Comparison of ENCODE assay signal across 23 mouse cellular contexts in the genomic region with DNA sequence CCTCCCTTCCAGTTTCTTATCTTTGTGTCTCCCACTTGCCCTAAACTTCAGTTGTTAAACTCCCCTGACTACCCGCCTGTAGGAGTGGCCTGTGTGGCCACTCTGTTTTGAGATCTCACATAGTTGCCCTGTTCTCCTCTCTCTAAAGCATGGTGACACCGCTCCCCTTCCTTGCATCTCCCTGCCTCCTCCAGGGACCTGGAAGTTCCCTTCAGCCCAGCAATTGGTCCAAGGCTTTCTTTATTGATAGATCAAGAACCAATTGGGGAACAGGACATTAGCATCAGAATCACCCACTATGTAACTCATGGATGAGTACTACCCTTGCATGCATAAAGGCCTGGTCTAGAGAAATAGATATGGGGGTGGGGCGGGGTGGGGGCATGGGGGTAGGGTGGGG.
DNase-seq lines count a peak whose midpoint lies in the region; ATAC-seq lines count a peak whose summit lies in the region.
"Had no signal": no experiment of that assay in that cellular context is flagged by ENCODE, and none has a peak within 500 bp of the region (broad histone marks: within the 10 kb centered on the region; RNA-seq: fewer than 3 reads in every experiment).

No protein-coding gene starts in this region.

- no peaks in the 10 kb centered on the region for H3K36me3 ChIP-seq in forebrain, embryonic 12.5 days (replicated peaks)
- no peaks in the 10 kb centered on the region for H3K36me3 ChIP-seq in forebrain, embryonic 10.5 days (replicated peaks)
- H3K36me3 ChIP-seq in midbrain, embryonic 11.5 days (ENCODE audit: control insufficient read depth, insufficient read depth, low read length): no peaks in the 10 kb centered on the region
- no peaks in the 10 kb centered on the region for H3K36me3 ChIP-seq in midbrain, embryonic 10.5 days
- H3K36me3 ChIP-seq: embryonic facial prominence, embryonic 10.5 days; embryonic facial prominence, embryonic 12.5 days; forebrain, embryonic 15.5 days had no signal

- H3K4me1 ChIP-seq in forebrain, embryonic 12.5 days: peaks cover 15% of the 10 kb centered on the region
- H3K4me1 ChIP-seq in forebrain, embryonic 10.5 days: peaks cover 30% of the 10 kb centered on the region
- H3K4me1 ChIP-seq in midbrain, embryonic 11.5 days (ENCODE audit: control insufficient read depth, insufficient read depth, low read length): peaks cover 7% of the 10 kb centered on the region
- H3K4me1 ChIP-seq in midbrain, embryonic 10.5 days: peaks cover 27% of the 10 kb centered on the region

- no peaks in the 10 kb centered on the region for H3K9me3 ChIP-seq in forebrain, embryonic 12.5 days
- H3K9me3 ChIP-seq in forebrain, embryonic 10.5 days: no peaks in the 10 kb centered on the region
- no peaks in the 10 kb centered on the region for H3K9me3 ChIP-seq in midbrain, embryonic 11.5 days (ENCODE audit: control insufficient read depth, low read length)
- no peaks in the 10 kb centered on the region for H3K9me3 ChIP-seq in midbrain, embryonic 10.5 days (replicated peaks)
- H3K9me3 ChIP-seq: embryonic facial prominence, embryonic 10.5 days; embryonic facial prominence, embryonic 12.5 days; forebrain, embryonic 13.5 days; forebrain, embryonic 15.5 days had no signal

- H3K9ac ChIP-seq in forebrain, embryonic 12.5 days: no peak overlapping the region
- H3K9ac ChIP-seq in midbrain, embryonic 11.5 days (ENCODE audit: low read length): no peak overlapping the region
- H3K9ac ChIP-seq: embryonic facial prominence, embryonic 12.5 days; forebrain, embryonic 13.5 days; forebrain, embryonic 15.5 days; forebrain, postnatal 0 days had no signal

- no peak overlapping the region for H3K4me2 ChIP-seq in forebrain, embryonic 12.5 days
- no peak overlapping the region for H3K4me2 ChIP-seq in midbrain, embryonic 11.5 days
- H3K4me2 ChIP-seq: embryonic facial prominence, embryonic 12.5 days; forebrain, embryonic 13.5 days; forebrain, embryonic 15.5 days had no signal

- DNase-seq in forebrain, embryonic 10.5 days (ENCODE audit: extremely low spot score, low spot score): no peak
- DNase-seq in midbrain, embryonic 11.5 days (ENCODE audit: low spot score, missing footprints): peak; percentile 51
- DNase-seq in midbrain, embryonic 10.5 days (ENCODE audit: low spot score): no peak
- DNase-seq in ZHBTc4 (ENCODE audit: low read depth, low spot score): peak; percentile 51
- DNase-seq in thymus, postnatal 14 days: no peak
- DNase-seq: adrenal gland, adult 2 months; adrenal gland, postnatal 10 days; adrenal gland, postnatal 25 days; B cell, adult 2 months; cerebellum, adult 11 months; cerebellum, adult 18-20 months; cerebellum, adult 8-10 months; cerebellum, postnatal 14 days; cerebellum, postnatal 36 days; embryo, embryonic 11 days; forebrain, postnatal 0 days had no signal

- no peak for ATAC-seq in forebrain, embryonic 12.5 days (ENCODE audit: low FRiP score)
- no peak for ATAC-seq in midbrain, embryonic 11.5 days (ENCODE audit: low FRiP score)
- ATAC-seq: CD4-positive, CD25-positive, alpha-beta regulatory T cell, adult 4 months; forebrain, embryonic 13.5 days; forebrain, embryonic 15.5 days; forebrain, postnatal 0 days had no signal

- H3K4me3 ChIP-seq in forebrain, embryonic 12.5 days (replicated peaks): no peak overlapping the region
- H3K4me3 ChIP-seq in forebrain, embryonic 10.5 days: no peak overlapping the region
- no peak overlapping the region for H3K4me3 ChIP-seq in midbrain, embryonic 11.5 days (ENCODE audit: low read depth, low read length)
- no peak overlapping the region for H3K4me3 ChIP-seq in midbrain, embryonic 10.5 days
- H3K4me3 ChIP-seq: embryonic facial prominence, embryonic 10.5 days; embryonic facial prominence, embryonic 12.5 days; forebrain, embryonic 13.5 days; forebrain, embryonic 15.5 days had no signal

- peaks cover 5% of the 10 kb centered on the region; the same call in 1 of the 2 replicates for H3K27me3 ChIP-seq in forebrain, embryonic 12.5 days
- peaks cover 18% of the 10 kb centered on the region for H3K27me3 ChIP-seq in forebrain, embryonic 10.5 days (ENCODE audit: poor library complexity, severe bottlenecking)
- H3K27me3 ChIP-seq in midbrain, embryonic 11.5 days (ENCODE audit: control insufficient read depth, insufficient read depth, low read length): 0 out of 2 replicates have a peak, but pooled peaks cover 4% of the 10 kb centered on the region
- peaks cover 44% of the 10 kb centered on the region for H3K27me3 ChIP-seq in midbrain, embryonic 10.5 days (ENCODE audit: low read depth, poor library complexity, severe bottlenecking)
- H3K27me3 ChIP-seq: CH12.LX; embryonic facial prominence, embryonic 12.5 days; forebrain, embryonic 15.5 days had no signal

- H3K27ac ChIP-seq in forebrain, embryonic 12.5 days: 0 out of 2 replicates have a peak overlapping the region, but pooled peaks have one; percentile 19
- no peak overlapping the region for H3K27ac ChIP-seq in forebrain, embryonic 10.5 days
- no peak overlapping the region for H3K27ac ChIP-seq in midbrain, embryonic 11.5 days (ENCODE audit: low read depth, low read length)
- no peak overlapping the region for H3K27ac ChIP-seq in midbrain, embryonic 10.5 days (replicated peaks)
- H3K27ac ChIP-seq: embryonic facial prominence, embryonic 10.5 days; embryonic facial prominence, embryonic 12.5 days; forebrain, embryonic 13.5 days; forebrain, embryonic 15.5 days had no signal

- WGBS in forebrain, embryonic 12.5 days: 86% methylated on average over 3 of the region's 3 CpGs
- 87% methylated on average over 3 of the region's 3 CpGs for WGBS in forebrain, embryonic 10.5 days
- 78% methylated on average over 3 of the region's 3 CpGs for WGBS in midbrain, embryonic 11.5 days
- WGBS in midbrain, embryonic 10.5 days: 81% methylated on average over 3 of the region's 3 CpGs

Comparison
In these comparisons a context has a peak if more than half of its experiments do, and no peak if none do; other contexts are left out.
1. DNase-seq: peak in midbrain, embryonic 11.5 days (single experiment) and ZHBTc4 (single experiment); none in forebrain, embryonic 10.5 days (single experiment), midbrain, embryonic 10.5 days (single experiment) and thymus, postnatal 14 days (single experiment).